Mouse (Mus musculus) heart, embryonic 16.5 days (tissue): ENCODE results near the gene Bola3. TPM values are rescaled to one million over a fixed set of nuclear protein-coding genes. Genes with fewer than 3 reads are reported as not detected.

Source experiments
- ATAC-seq: fragments of 200-750 bp; cut with Nextera tagmentation; replicated peaks from 2 replicates; pipeline ENCODE4 v1.8.0; 2017; ENCODE audit warnings: moderate number of reproducible peaks; ENCODE audit not compliant: insufficient read depth, low FRiP score; ENCODE audit errors: extremely low read depth
- H3K27ac ChIP-seq: fragments of 300-500 bp; sonication (generic); 2 replicates; pipeline ENCODE4 v1.5.1; 2014; ENCODE audit warnings: mild to moderate bottlenecking, low read length, control low read depth, moderate library complexity
- H3K27me3 ChIP-seq: fragments of 300-500 bp; sonication (generic); 2 replicates; pipeline ENCODE4 v1.6.1; 2014; ENCODE audit warnings: low read length, mixed read lengths; ENCODE audit not compliant: control insufficient read depth, insufficient read depth
- H3K36me3 ChIP-seq: fragments of 300-500 bp; sonication (generic); 2 replicates; pipeline ENCODE4 v1.6.1; 2014; ENCODE audit not compliant: control insufficient read depth, insufficient read depth
- H3K4me1 ChIP-seq: fragments of 300-500 bp; sonication (generic); 2 replicates; pipeline ENCODE4 v1.6.1; 2014; ENCODE audit warnings: low read length, mixed read lengths; ENCODE audit not compliant: control insufficient read depth, insufficient read depth
- H3K4me2 ChIP-seq: fragments of 300-500 bp; sonication (generic); 2 replicates; pipeline ENCODE4 v1.6.1; 2014; ENCODE audit warnings: low read depth, mild to moderate bottlenecking, control low read depth, low read length
- H3K4me3 ChIP-seq: fragments of 300-500 bp; sonication (generic); 2 replicates; pipeline ENCODE4 v1.5.1; 2014; ENCODE audit warnings: mild to moderate bottlenecking, control low read depth, low read length
- H3K9ac ChIP-seq: fragments of 300-500 bp; sonication (generic); 2 replicates; pipeline ENCODE4 v1.6.1; 2014; ENCODE audit warnings: low read length, control low read depth
- H3K9me3 ChIP-seq: fragments of 300-500 bp; sonication (generic); replicated peaks from 2 replicates; pipeline ENCODE4 v1.6.1; 2016; ENCODE audit warnings: low read length; ENCODE audit not compliant: control insufficient read depth
- WGBS: fragments of 180-500 bp; shearing (Covaris S2); extraction: QIAGEN DNeasy Blood & Tissue Kit; methylation state at CpG from one replicate; pipeline ENCODE4 v1.1.7; 2014; 5-methylcytosine and 5-hydroxymethylcytosine counted together
- polyA plus RNA-seq: library from polyadenylated mRNA; unstranded; fragments of >200 nt; fragmentation: Nextera tagmentation; extraction: Ambion mirVana; gene quantifications from 2 replicates; pipeline ENCODE4 v1.2.1, GENCODE M21; 2015

Gene Bola3
- polyA plus RNA-seq, 1 experiment from 2014 or later: 259 TPM

- Histone ChIP-seq H3K4me1 (no peaks in the 10 kb centered on the region), H3K4me2 (no peak overlapping the region), H3K36me3 (peaks cover 87% of the 10 kb centered on the region), H3K27me3 (no peaks in the 10 kb centered on the region), H3K9me3 (no peaks in the 10 kb centered on the region), H3K27ac (0 out of 2 replicates have a peak overlapping the region, but pooled peaks have one; percentile 32), H3K9ac (no peak overlapping the region), H3K4me3 (no peak overlapping the region)
- WGBS: 76% methylated on average over 9 of the region's 9 CpGs
- ATAC-seq: no peak
Observed at GRCm38 (mm10) chr6:83373704-83374300, 24.9 kb downstream of the Bola3 start.

- no peaks in the 10 kb centered on the region for H3K9me3 ChIP-seq
- H3K27me3 ChIP-seq: no peaks in the 10 kb centered on the region
- H3K36me3 ChIP-seq: peaks cover 49% of the 10 kb centered on the region
- H3K27ac ChIP-seq: no peak overlapping the region
- WGBS: 56% methylated on average over 10 of the region's 10 CpGs
- H3K4me2 ChIP-seq: no peak overlapping the region
- H3K4me3 ChIP-seq: no peak overlapping the region
- peaks cover 7% of the 10 kb centered on the region; the same call in 1 of the 2 replicates for H3K4me1 ChIP-seq
- H3K9ac ChIP-seq: no peak overlapping the region
- peak; percentile 52; the same call in 1 of the 2 replicates for ATAC-seq
Observed at GRCm38 (mm10) chr6:83381510-83382491, 32.9 kb downstream of the Bola3 start.

GRCm38 (mm10) chr6:83385569-83386090 is 36.7 kb downstream of the Bola3 start:
- WGBS: 89% methylated on average over 9 of the region's 9 CpGs
- Histone ChIP-seq H3K4me3 (no peak overlapping the region), H3K9me3 (no peaks in the 10 kb centered on the region), H3K27ac (no peak overlapping the region), H3K36me3 (peaks cover 28% of the 10 kb centered on the region), H3K4me2 (no peak overlapping the region), H3K4me1 (peaks cover 7% of the 10 kb centered on the region; the same call in 1 of the 2 replicates), H3K9ac (no peak overlapping the region), H3K27me3 (no peaks in the 10 kb centered on the region)
- no peak for ATAC-seq

- Histone ChIP-seq H3K4me3 (no peak overlapping the region), H3K27me3 (no peaks in the 10 kb centered on the region), H3K9ac (no peak overlapping the region), H3K4me1 (peaks cover 7% of the 10 kb centered on the region), H3K4me2 (no peak overlapping the region), H3K27ac (peak overlapping the region; percentile 14; the same call in 1 of the 2 replicates), H3K36me3 (peaks cover 17% of the 10 kb centered on the region), H3K9me3 (no peaks in the 10 kb centered on the region)
- ATAC-seq: no peak
- 77% methylated on average over 8 of the region's 8 CpGs for WGBS
Observed at GRCm38 (mm10) chr6:83392166-83392780, 43.3 kb downstream of the Bola3 start.

- no peak overlapping the region for H3K27ac ChIP-seq
- WGBS: 93% methylated on average over 4 of the region's 4 CpGs
- no peaks in the 10 kb centered on the region for H3K27me3 ChIP-seq
- H3K9ac ChIP-seq: no peak overlapping the region
- H3K36me3 ChIP-seq: peaks cover 23% of the 10 kb centered on the region
- ATAC-seq: no peak
- H3K4me1 ChIP-seq: peaks cover 7% of the 10 kb centered on the region
- H3K9me3 ChIP-seq: no peaks in the 10 kb centered on the region
- no peak overlapping the region for H3K4me2 ChIP-seq
- H3K4me3 ChIP-seq: no peak overlapping the region
Observed at GRCm38 (mm10) chr6:83394122-83394521, 45.2 kb downstream of the Bola3 start.

- H3K9ac ChIP-seq: no peak overlapping the region
- H3K27me3 ChIP-seq: no peaks in the 10 kb centered on the region
- no peak overlapping the region for H3K27ac ChIP-seq
- H3K36me3 ChIP-seq: peaks cover 23% of the 10 kb centered on the region
- no peaks in the 10 kb centered on the region for H3K9me3 ChIP-seq
- no peak for ATAC-seq
- H3K4me3 ChIP-seq: no peak overlapping the region
- 92% methylated on average over 15 of the region's 15 CpGs for WGBS
- H3K4me1 ChIP-seq: peaks cover 7% of the 10 kb centered on the region
- H3K4me2 ChIP-seq: no peak overlapping the region
Observed at GRCm38 (mm10) chr6:83395544-83396229, 46.7 kb downstream of the Bola3 start.

GRCm38 (mm10) chr6:83396711-83397110 is 47.8 kb downstream of the Bola3 start:
- H3K27ac ChIP-seq: no peak overlapping the region
- H3K4me2 ChIP-seq: no peak overlapping the region
- peaks cover 23% of the 10 kb centered on the region for H3K36me3 ChIP-seq
- 93% methylated on average over 2 of the region's 2 CpGs for WGBS
- no peaks in the 10 kb centered on the region for H3K27me3 ChIP-seq
- peaks cover 7% of the 10 kb centered on the region for H3K4me1 ChIP-seq
- H3K4me3 ChIP-seq: no peak overlapping the region
- H3K9ac ChIP-seq: no peak overlapping the region
- H3K9me3 ChIP-seq: no peaks in the 10 kb centered on the region
- ATAC-seq: no peak

- WGBS: 81% methylated on average over 8 of the region's 8 CpGs
- H3K4me2 ChIP-seq: no peak overlapping the region
- H3K9ac ChIP-seq: no peak overlapping the region
- no peaks in the 10 kb centered on the region for H3K9me3 ChIP-seq
- peaks cover 33% of the 10 kb centered on the region for H3K36me3 ChIP-seq
- no peak overlapping the region for H3K4me3 ChIP-seq
- no peak overlapping the region for H3K27ac ChIP-seq
- ATAC-seq: no peak
- no peaks in the 10 kb centered on the region for H3K27me3 ChIP-seq
- no peaks in the 10 kb centered on the region for H3K4me1 ChIP-seq
Observed at GRCm38 (mm10) chr6:83397728-83398127, 48.8 kb downstream of the Bola3 start.
